ENCODE assay signal across 14 mouse cellular contexts in the genomic region with DNA sequence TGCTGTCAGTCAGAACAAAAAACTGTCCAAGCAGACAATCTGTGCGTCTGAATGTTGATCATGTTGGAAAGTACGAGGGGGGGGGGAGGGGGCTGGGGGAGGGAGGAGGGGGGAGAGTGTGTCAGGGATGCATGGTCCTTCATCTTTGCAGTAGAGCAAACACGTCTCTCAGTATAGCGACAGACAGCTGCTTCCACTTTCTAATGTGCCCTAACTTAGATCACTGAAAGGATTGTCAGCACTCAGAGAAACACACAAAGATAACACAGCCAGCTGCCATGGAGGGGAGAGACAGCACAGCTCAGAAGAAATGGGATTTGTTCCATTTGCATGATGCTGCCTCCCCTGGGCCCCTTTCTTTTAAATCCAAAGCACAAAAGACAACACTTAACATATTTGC. TPM values are rescaled to one million over a fixed set of nuclear protein-coding genes. Genes with fewer than 3 reads are reported as not detected.
DNase-seq lines count a peak whose midpoint lies in the region; ATAC-seq lines count a peak whose summit lies in the region.
"Had no signal": no experiment of that assay in that cellular context is flagged by ENCODE, and none has a peak within 500 bp of the region (broad histone marks: within the 10 kb centered on the region; RNA-seq: fewer than 3 reads in every experiment).

No protein-coding gene starts in this region.

- 5% methylated on average over 4 of the region's 4 CpGs for WGBS in heart, embryonic 11.5 days (ENCODE audit: insufficient replicate concordance)
- WGBS in embryonic facial prominence, embryonic 11.5 days = 11% methylated on average over 4 of the region's 4 CpGs
- WGBS in hindbrain, embryonic 10.5 days = 10% methylated on average over 4 of the region's 4 CpGs
- WGBS in midbrain, embryonic 15.5 days = 5% methylated on average over 4 of the region's 4 CpGs

- no peak for ATAC-seq in heart, embryonic 11.5 days (replicated peaks; ENCODE audit: insufficient number of reproducible peaks, low FRiP score, low TSS enrichment)
- ATAC-seq in embryonic facial prominence, embryonic 11.5 days (replicated peaks; ENCODE audit: insufficient number of reproducible peaks, low FRiP score, low TSS enrichment, low read depth) = peak; percentile 77; the same call in 1 of the 2 replicates
- peak; percentile 50 for ATAC-seq in midbrain, embryonic 15.5 days (replicated peaks)

- no peak for DNase-seq in heart, postnatal 14 days
- peak; percentile 27 for DNase-seq in embryonic facial prominence, embryonic 11.5 days (ENCODE audit: low spot score)
- DNase-seq in hindbrain, embryonic 10.5 days (ENCODE audit: low spot score) = peak; percentile 29
- DNase-seq in adrenal gland, adult 18-20 months (ENCODE audit: low spot score in 2 of 2) = no peak
- DNase-seq in T-cell, adult 2 months (ENCODE audit: low spot score) = no peak
- DNase-seq in spleen, adult 12 weeks (ENCODE audit: low spot score) = no peak
- DNase-seq: cerebellum, postnatal 10 days; kidney, adult 11 months; liver, embryonic 13.5 days; right cerebral cortex, postnatal 14 days; thymus, postnatal 25 days had no signal

- no peaks in the 10 kb centered on the region for H3K9me3 ChIP-seq in heart, embryonic 11.5 days (replicated peaks; ENCODE audit: control insufficient read depth, low read length)
- no peaks in the 10 kb centered on the region for H3K9me3 ChIP-seq in embryonic facial prominence, embryonic 11.5 days (replicated peaks; ENCODE audit: control insufficient read depth, low read length)
- no peaks in the 10 kb centered on the region for H3K9me3 ChIP-seq in hindbrain, embryonic 10.5 days
- H3K9me3 ChIP-seq in midbrain, embryonic 15.5 days = no peaks in the 10 kb centered on the region
- H3K9me3 ChIP-seq: liver, embryonic 13.5 days had no signal

- intact Hi-C loops in heart, postnatal 14 days (cut with DNase I) = no loop called here

- no peaks in the 10 kb centered on the region for H3K27me3 ChIP-seq in heart, embryonic 11.5 days (ENCODE audit: control insufficient read depth, insufficient read depth, low read length)
- no peaks in the 10 kb centered on the region for H3K27me3 ChIP-seq in embryonic facial prominence, embryonic 11.5 days (ENCODE audit: control insufficient read depth, insufficient read depth, low read length)
- no peaks in the 10 kb centered on the region for H3K27me3 ChIP-seq in hindbrain, embryonic 10.5 days (ENCODE audit: insufficient read depth, poor library complexity, severe bottlenecking)
- H3K27me3 ChIP-seq in midbrain, embryonic 15.5 days (replicated peaks) = no peaks in the 10 kb centered on the region
- H3K27me3 ChIP-seq: liver, embryonic 13.5 days had no signal

- H3K4me2 ChIP-seq in heart, embryonic 11.5 days = peak overlapping the region; percentile 24; the same call in 1 of the 2 replicates
- H3K4me2 ChIP-seq in embryonic facial prominence, embryonic 11.5 days (ENCODE audit: low read depth, low read length) = no peak overlapping the region
- H3K4me2 ChIP-seq in midbrain, embryonic 15.5 days = no peak overlapping the region
- H3K4me2 ChIP-seq: liver, embryonic 13.5 days had no signal

- H3K4me3 ChIP-seq in heart, embryonic 11.5 days (ENCODE audit: low read depth, low read length) = no peak overlapping the region
- no peak overlapping the region for H3K4me3 ChIP-seq in embryonic facial prominence, embryonic 11.5 days (ENCODE audit: low read depth, low read length)
- no peak overlapping the region for H3K4me3 ChIP-seq in hindbrain, embryonic 10.5 days
- no peak overlapping the region for H3K4me3 ChIP-seq in midbrain, embryonic 15.5 days
- H3K4me3 ChIP-seq: liver, embryonic 13.5 days had no signal

- no peak overlapping the region for H3K27ac ChIP-seq in heart, embryonic 11.5 days (ENCODE audit: low read depth, low read length)
- 0 out of 2 replicates have a peak overlapping the region, but pooled peaks have one; percentile 13 for H3K27ac ChIP-seq in embryonic facial prominence, embryonic 11.5 days (replicated peaks; ENCODE audit: low read depth, low read length)
- H3K27ac ChIP-seq in hindbrain, embryonic 10.5 days = peak overlapping the region; percentile 70
- H3K27ac ChIP-seq in midbrain, embryonic 15.5 days = no peak overlapping the region
- H3K27ac ChIP-seq: liver, embryonic 13.5 days; macrophage had no signal

- no peak overlapping the region for H3K9ac ChIP-seq in heart, embryonic 11.5 days (ENCODE audit: low read depth, low read length)
- H3K9ac ChIP-seq in embryonic facial prominence, embryonic 11.5 days (replicated peaks; ENCODE audit: low read length) = no peak overlapping the region
- H3K9ac ChIP-seq in midbrain, embryonic 15.5 days = no peak overlapping the region
- H3K9ac ChIP-seq: liver, embryonic 13.5 days had no signal

- no peaks in the 10 kb centered on the region for H3K36me3 ChIP-seq in heart, embryonic 11.5 days (ENCODE audit: control insufficient read depth, insufficient read depth, low read length)
- no peaks in the 10 kb centered on the region for H3K36me3 ChIP-seq in embryonic facial prominence, embryonic 11.5 days (replicated peaks; ENCODE audit: control insufficient read depth, insufficient read depth, low read depth, low read length)
- H3K36me3 ChIP-seq in hindbrain, embryonic 10.5 days = no peaks in the 10 kb centered on the region
- H3K36me3 ChIP-seq in midbrain, embryonic 15.5 days (replicated peaks) = no peaks in the 10 kb centered on the region
- H3K36me3 ChIP-seq: liver, embryonic 13.5 days had no signal

- peaks cover 48% of the 10 kb centered on the region for H3K4me1 ChIP-seq in heart, embryonic 11.5 days (ENCODE audit: control insufficient read depth, insufficient read depth, low read length)
- 0 out of 2 replicates have a peak, but pooled peaks cover 2% of the 10 kb centered on the region for H3K4me1 ChIP-seq in embryonic facial prominence, embryonic 11.5 days (ENCODE audit: control insufficient read depth, insufficient read depth, low read length)
- peaks cover 53% of the 10 kb centered on the region for H3K4me1 ChIP-seq in hindbrain, embryonic 10.5 days (replicated peaks)
- H3K4me1 ChIP-seq in midbrain, embryonic 15.5 days = peaks cover 43% of the 10 kb centered on the region
- H3K4me1 ChIP-seq: liver, embryonic 13.5 days had no signal

RNA-seq across cellular contexts. Expression of a gene that starts 18.1 kb away (rescaled TPM):
- 11.8 and 11.9 TPM in 2 replicates for polyA plus RNA-seq in heart, embryonic 11.5 days (2014; fragmentation: Nextera tagmentation; extraction: Ambion mirVana)
- total RNA-seq in heart, postnatal 14 days (2021) = 10 to 100 TPM; 14.3 to 15.7 TPM
- 13.2 and 15.9 TPM in 2 replicates for polyA plus RNA-seq in embryonic facial prominence, embryonic 11.5 days (2014; fragmentation: Nextera tagmentation; extraction: Ambion mirVana)
- polyA plus RNA-seq in hindbrain, embryonic 10.5 days (2016; fragmentation: Nextera tagmentation; extraction: Ambion mirVana) = 16.0 and 22.1 TPM in 2 replicates
- 20.1 and 23.4 TPM in 2 replicates for polyA plus RNA-seq in midbrain, embryonic 15.5 days (2015; fragmentation: Nextera tagmentation; extraction: Ambion mirVana)
- 1 to 10 TPM; 2.6 to 3.7 TPM for total RNA-seq in adrenal gland, adult 18-20 months (2021)
- polyA plus RNA-seq: macrophage had no signal

Comparison
In these comparisons a context has a peak if more than half of its experiments do, and no peak if none do; other contexts are left out.
1. H3K27ac ChIP-seq: peak in embryonic facial prominence, embryonic 11.5 days (single experiment) and hindbrain, embryonic 10.5 days (single experiment); none in heart, embryonic 11.5 days (single experiment) and midbrain, embryonic 15.5 days (single experiment).
2. DNase-seq: peak in embryonic facial prominence, embryonic 11.5 days (single experiment) and hindbrain, embryonic 10.5 days (single experiment); none in heart, postnatal 14 days (0 of 2), adrenal gland, adult 18-20 months (0 of 2), T-cell, adult 2 months (single experiment) and spleen, adult 12 weeks (single experiment).